Mouse (Mus musculus): ENCODE measurements at regions not wholly inside any gene's neighbourhood (a gene's known extent, or its start where the extent isn't known, plus 50 kb on each side); places are given as distances from the start of the nearest gene placed in this dataset.

DNA sequence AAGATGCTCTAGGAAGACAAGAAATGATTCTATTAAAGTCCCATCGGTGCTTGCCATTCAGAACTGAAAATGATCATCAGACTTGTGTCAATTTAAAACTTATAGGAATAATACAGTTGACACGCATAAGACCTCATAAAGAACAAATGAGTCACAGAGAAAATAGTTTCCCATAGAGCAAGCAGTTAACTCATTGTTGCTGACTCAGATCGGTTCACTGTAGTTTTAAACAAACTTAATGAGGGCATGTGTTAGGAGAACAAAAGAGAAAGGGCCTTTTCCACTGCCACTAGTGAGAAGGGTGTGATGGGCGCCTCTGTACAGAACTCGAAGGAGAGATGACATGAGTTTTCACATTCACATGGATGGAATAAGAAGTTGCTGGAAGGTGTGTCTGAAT is 118.3 kb upstream of the Ifne start:
- Histone ChIP-seq H3K9me3 (ENCODE audit: control insufficient read depth, low read length) (no peaks in the 10 kb centered on the region), H3K9ac (ENCODE audit: low read depth, low read length) (no peak overlapping the region), H3K4me1 (ENCODE audit: control insufficient read depth, insufficient read depth, low read length) (no peaks in the 10 kb centered on the region), H3K4me3 (ENCODE audit: low read depth, low read length) (no peak overlapping the region), H3K4me2 (ENCODE audit: low read depth, low read length) (no peak overlapping the region), H3K27me3 (replicated peaks; ENCODE audit: control insufficient read depth, insufficient read depth, low read length) (no peaks in the 10 kb centered on the region), H3K27ac (replicated peaks; ENCODE audit: low read depth, low read length) (no peak overlapping the region), H3K36me3 (ENCODE audit: control insufficient read depth, insufficient read depth, low read length) (no peaks in the 10 kb centered on the region)
- 82% methylated on average over 5 of the region's 5 CpGs for WGBS
- DNase-seq (ENCODE audit: low spot score) (no peak), ATAC-seq (ENCODE audit: low read depth) (no peak)

DNA sequence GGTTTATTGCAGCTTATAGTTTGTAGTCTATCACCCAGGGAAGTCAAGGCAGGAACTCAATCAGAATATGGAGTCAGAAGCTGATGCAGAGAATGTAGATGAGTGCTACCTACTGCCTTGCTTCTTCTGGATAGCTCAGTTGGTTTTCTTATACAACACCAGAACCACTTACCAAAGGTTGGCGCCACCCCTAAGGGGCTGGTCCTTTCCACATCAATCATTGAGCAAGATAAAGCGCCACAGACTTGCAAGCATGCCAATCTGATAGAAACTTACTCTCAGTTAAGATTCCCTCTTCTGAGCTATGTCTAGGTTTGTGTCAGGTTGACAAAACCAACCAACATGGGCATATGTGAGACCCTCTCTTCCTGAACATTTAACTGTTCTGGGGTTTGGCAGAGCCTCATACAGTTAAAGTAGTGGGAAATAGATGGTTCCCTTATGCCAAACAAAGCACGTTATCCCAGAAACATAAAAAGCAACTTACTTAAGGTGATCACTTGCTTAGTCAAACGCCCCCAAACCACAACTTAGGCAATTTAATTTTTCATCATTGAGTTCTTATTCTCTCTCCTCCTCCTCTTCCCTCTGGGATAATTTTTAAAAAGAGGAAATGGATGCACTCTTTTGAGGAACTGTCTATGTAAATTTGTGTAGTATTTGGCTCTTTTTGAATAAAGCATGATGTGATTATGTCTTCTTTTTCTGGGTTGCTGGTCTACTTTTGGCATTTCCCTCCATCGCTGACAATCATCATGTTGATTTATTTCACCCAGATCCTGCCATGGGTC is 115.3 kb upstream of the Ifne start:
- no peaks in the 10 kb centered on the region for H3K27me3 ChIP-seq (replicated peaks; ENCODE audit: control insufficient read depth, insufficient read depth, low read length)
- WGBS, result 74% methylated on average over 5 of the region's 5 CpGs
- no peak for ATAC-seq (ENCODE audit: low read depth)

DNA sequence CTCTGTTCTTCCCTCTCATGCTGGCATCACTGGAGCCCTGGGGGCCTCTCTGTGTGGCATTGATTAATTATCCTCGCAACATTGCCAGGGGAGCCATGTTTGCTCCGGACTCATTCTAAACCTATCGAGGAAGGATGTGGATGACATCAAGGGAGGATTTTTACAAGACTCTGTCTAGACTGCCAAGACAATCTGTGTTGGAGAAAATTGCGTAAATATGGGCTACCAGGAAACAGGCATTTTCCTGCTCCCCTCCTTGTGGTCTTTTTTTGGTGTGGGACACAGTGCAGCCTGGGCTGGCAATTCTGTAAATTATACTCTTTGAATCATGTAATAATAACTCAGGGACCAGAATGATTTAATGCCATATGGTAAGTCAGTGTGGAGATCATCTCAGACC is 114.5 kb upstream of the Ifne start:
- DNase-seq (ENCODE audit: low spot score), result peak; percentile 34
- WGBS, result 58% methylated on average over 4 of the region's 4 CpGs
- H3K27ac ChIP-seq (replicated peaks; ENCODE audit: low read depth, low read length), result no peak overlapping the region
- no peak for ATAC-seq (ENCODE audit: low read depth)
- H3K4me2 ChIP-seq (ENCODE audit: low read depth, low read length), result no peak overlapping the region
- H3K9me3 ChIP-seq (ENCODE audit: control insufficient read depth, low read length), result no peaks in the 10 kb centered on the region
- H3K4me1 ChIP-seq (ENCODE audit: control insufficient read depth, insufficient read depth, low read length), result no peaks in the 10 kb centered on the region
- H3K4me3 ChIP-seq (ENCODE audit: low read depth, low read length), result no peak overlapping the region
- H3K36me3 ChIP-seq (ENCODE audit: control insufficient read depth, insufficient read depth, low read length), result no peaks in the 10 kb centered on the region
- no peak overlapping the region for H3K9ac ChIP-seq (ENCODE audit: low read depth, low read length)
- no peaks in the 10 kb centered on the region for H3K27me3 ChIP-seq (replicated peaks; ENCODE audit: control insufficient read depth, insufficient read depth, low read length)

More for the DNA sequence above, 115.3 kb upstream of the Ifne start:
- H3K4me3 ChIP-seq (ENCODE audit: low read depth, low read length), result no peak overlapping the region
- no peak overlapping the region for H3K4me2 ChIP-seq (ENCODE audit: low read depth, low read length)
- H3K9ac ChIP-seq (ENCODE audit: low read depth, low read length), result no peak overlapping the region
- no peak for DNase-seq (ENCODE audit: low spot score)
- no peaks in the 10 kb centered on the region for H3K36me3 ChIP-seq (ENCODE audit: control insufficient read depth, insufficient read depth, low read length)
- H3K27ac ChIP-seq (replicated peaks; ENCODE audit: low read depth, low read length), result no peak overlapping the region
- H3K9me3 ChIP-seq (ENCODE audit: control insufficient read depth, low read length), result no peaks in the 10 kb centered on the region
- H3K4me1 ChIP-seq (ENCODE audit: control insufficient read depth, insufficient read depth, low read length), result no peaks in the 10 kb centered on the region

DNA sequence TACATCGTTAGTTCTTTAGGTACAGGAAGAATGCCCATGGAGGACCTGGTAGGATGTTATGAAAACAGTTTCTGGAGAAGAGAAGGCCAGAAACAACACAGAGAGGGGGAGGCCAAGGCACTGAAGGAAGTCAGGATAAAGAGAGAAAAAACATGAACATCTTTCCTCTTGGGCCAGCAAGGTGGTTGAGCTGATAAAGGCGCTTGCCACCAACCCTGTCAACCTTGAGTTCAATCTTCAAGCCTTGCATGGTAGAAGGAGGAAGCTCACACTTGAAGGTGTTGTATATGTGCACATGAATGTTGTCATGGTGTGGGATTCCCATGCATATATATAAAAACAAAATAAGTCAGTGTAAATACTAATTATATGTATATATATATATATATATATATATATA is 112.5 kb upstream of the Ifne start:
- ATAC-seq (ENCODE audit: low read depth), result no peak
- H3K4me2 ChIP-seq (ENCODE audit: low read depth, low read length), result no peak overlapping the region
- 88% methylated on average over 2 of the region's 2 CpGs for WGBS

DNA sequence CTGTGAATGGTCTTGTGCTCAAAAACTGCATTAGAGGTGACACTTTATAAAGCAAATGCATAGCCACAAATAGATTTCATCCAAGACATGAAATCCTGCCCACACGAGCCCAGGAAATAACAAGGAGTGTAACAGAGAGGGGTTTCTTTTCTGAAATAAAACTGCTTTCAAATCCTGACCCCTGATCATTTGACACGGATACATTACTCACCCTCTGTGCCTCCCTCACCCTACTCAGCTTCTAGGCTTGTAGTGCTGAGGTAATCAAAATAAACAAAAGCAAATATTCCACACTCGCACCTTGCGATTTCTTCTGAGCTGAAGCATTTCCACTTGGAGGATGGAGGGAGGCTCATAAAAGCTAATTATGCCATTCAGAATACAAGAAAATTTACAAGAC is 108.4 kb upstream of the Ifne start:
- Histone ChIP-seq H3K9me3 (ENCODE audit: control insufficient read depth, low read length) (no peaks in the 10 kb centered on the region), H3K4me2 (ENCODE audit: low read depth, low read length) (no peak overlapping the region), H3K36me3 (ENCODE audit: control insufficient read depth, insufficient read depth, low read length) (no peaks in the 10 kb centered on the region), H3K4me3 (ENCODE audit: low read depth, low read length) (no peak overlapping the region), H3K4me1 (ENCODE audit: control insufficient read depth, insufficient read depth, low read length) (no peaks in the 10 kb centered on the region), H3K27me3 (replicated peaks; ENCODE audit: control insufficient read depth, insufficient read depth, low read length) (no peaks in the 10 kb centered on the region), H3K9ac (ENCODE audit: low read depth, low read length) (no peak overlapping the region), H3K27ac (replicated peaks; ENCODE audit: low read depth, low read length) (no peak overlapping the region)
- WGBS, result 39% methylated on average over 4 of the region's 4 CpGs
- DNase-seq (ENCODE audit: low spot score), result peak; percentile 4
- ATAC-seq (ENCODE audit: low read depth), result peak; percentile 41; the same call in 1 of the 2 replicates

More for the DNA sequence above, 112.5 kb upstream of the Ifne start:
- H3K36me3 ChIP-seq (ENCODE audit: control insufficient read depth, insufficient read depth, low read length), result no peaks in the 10 kb centered on the region
- no peaks in the 10 kb centered on the region for H3K9me3 ChIP-seq (ENCODE audit: control insufficient read depth, low read length)
- H3K4me1 ChIP-seq (ENCODE audit: control insufficient read depth, insufficient read depth, low read length), result no peaks in the 10 kb centered on the region
- no peaks in the 10 kb centered on the region for H3K27me3 ChIP-seq (replicated peaks; ENCODE audit: control insufficient read depth, insufficient read depth, low read length)
- H3K4me3 ChIP-seq (ENCODE audit: low read depth, low read length), result no peak overlapping the region
- DNase-seq (ENCODE audit: low spot score), result no peak
- no peak overlapping the region for H3K27ac ChIP-seq (replicated peaks; ENCODE audit: low read depth, low read length)
- H3K9ac ChIP-seq (ENCODE audit: low read depth, low read length), result no peak overlapping the region

DNA sequence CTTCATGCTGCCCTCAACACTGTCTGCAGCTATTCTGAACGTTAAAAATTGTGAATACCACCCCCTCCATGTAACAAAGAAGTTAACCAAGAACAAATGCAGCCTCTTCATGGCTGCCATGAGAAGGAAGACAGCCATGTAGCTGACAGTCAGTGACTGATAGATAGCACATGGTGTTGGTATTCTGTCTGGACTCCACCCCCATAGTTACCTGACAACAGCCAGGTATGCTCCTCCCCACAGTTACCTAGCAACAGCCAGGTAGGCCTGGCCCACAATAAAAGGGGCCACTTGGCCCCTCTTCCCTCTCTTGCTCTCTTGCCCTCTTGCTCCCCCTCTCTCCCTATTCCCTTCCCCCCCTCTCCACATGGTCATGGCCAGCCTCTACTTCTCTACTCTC is 107.1 kb upstream of the Ifne start:
- Histone ChIP-seq H3K9ac (ENCODE audit: low read depth, low read length) (no peak overlapping the region), H3K9me3 (ENCODE audit: control insufficient read depth, low read length) (no peaks in the 10 kb centered on the region), H3K36me3 (ENCODE audit: control insufficient read depth, insufficient read depth, low read length) (no peaks in the 10 kb centered on the region), H3K27ac (replicated peaks; ENCODE audit: low read depth, low read length) (no peak overlapping the region), H3K4me2 (ENCODE audit: low read depth, low read length) (no peak overlapping the region), H3K27me3 (replicated peaks; ENCODE audit: control insufficient read depth, insufficient read depth, low read length) (no peaks in the 10 kb centered on the region), H3K4me3 (ENCODE audit: low read depth, low read length) (no peak overlapping the region), H3K4me1 (ENCODE audit: control insufficient read depth, insufficient read depth, low read length) (no peaks in the 10 kb centered on the region)
- ATAC-seq (ENCODE audit: low read depth), result no peak
- DNase-seq (ENCODE audit: low spot score), result no peak
- WGBS, result 54% methylated on average over 1 of the region's 1 CpGs

DNA sequence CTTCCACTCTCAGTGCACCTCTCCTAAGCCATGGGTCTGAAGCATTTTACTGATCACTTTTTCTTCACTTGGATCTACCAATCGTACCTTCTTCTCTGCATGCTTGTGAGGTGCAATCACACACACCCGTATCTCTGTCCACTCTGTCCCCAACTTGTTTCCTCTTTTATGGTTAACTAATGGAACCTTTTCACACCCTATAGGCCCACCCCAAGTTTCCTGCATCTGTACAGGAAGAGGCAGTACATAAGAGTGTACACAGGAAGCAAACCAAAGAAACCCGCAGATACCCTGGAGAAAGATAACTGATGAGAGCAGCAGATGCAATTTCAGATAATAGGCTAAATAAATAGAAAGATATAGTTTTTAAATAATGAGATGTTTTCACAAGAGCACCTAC is 102.5 kb upstream of the Ifne start:
- Histone ChIP-seq H3K4me3 (ENCODE audit: low read depth, low read length) (no peak overlapping the region), H3K27me3 (replicated peaks; ENCODE audit: control insufficient read depth, insufficient read depth, low read length) (no peaks in the 10 kb centered on the region), H3K36me3 (ENCODE audit: control insufficient read depth, insufficient read depth, low read length) (no peaks in the 10 kb centered on the region), H3K4me2 (ENCODE audit: low read depth, low read length) (no peak overlapping the region), H3K9ac (ENCODE audit: low read depth, low read length) (no peak overlapping the region), H3K9me3 (ENCODE audit: control insufficient read depth, low read length) (no peaks in the 10 kb centered on the region), H3K4me1 (ENCODE audit: control insufficient read depth, insufficient read depth, low read length) (no peaks in the 10 kb centered on the region), H3K27ac (replicated peaks; ENCODE audit: low read depth, low read length) (no peak overlapping the region)
- DNase-seq (ENCODE audit: low spot score) (no peak), ATAC-seq (ENCODE audit: low read depth) (no peak)
- WGBS, result 79% methylated on average over 3 of the region's 3 CpGs

DNA sequence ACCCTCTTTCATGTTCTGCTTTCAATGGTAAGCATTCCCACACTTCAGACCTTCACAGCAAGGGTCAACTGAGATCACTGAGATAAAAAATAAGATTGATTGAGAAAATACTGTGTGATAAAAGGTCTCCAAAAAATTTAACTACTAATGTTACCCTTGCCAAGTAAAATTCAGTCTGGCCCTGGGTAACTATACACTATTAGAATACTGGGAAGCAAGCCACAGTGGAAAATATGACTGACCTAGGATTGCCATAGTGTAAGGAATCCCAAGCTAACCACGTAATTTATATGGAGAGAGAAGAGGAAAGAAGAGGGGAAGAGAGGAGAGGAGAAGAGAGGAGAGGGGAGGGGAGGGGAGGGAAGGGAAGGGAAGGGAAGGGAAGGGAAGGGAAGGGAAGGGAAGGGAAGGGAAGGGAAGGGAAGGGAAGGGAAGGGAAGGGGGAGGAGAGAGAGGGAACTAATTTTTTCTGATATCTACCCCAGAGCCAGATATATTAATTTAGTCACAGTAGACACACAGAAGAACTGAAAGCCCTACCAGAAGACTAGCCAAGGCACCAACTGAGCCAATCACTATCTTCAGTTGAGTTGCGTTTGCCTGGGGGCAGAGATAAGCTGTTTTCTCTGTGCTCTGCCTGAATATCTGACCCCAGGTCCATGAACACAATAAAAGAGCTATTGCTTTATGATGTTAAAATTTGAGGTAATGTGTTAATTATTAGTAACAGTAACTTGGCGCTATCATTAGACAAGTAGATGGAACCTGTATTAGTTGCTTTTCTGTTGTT is 97.3 kb upstream of the Ifne start:
- Histone ChIP-seq H3K9me3 (ENCODE audit: control insufficient read depth, low read length) (no peaks in the 10 kb centered on the region), H3K4me3 (ENCODE audit: low read depth, low read length) (no peak overlapping the region), H3K9ac (ENCODE audit: low read depth, low read length) (no peak overlapping the region), H3K4me1 (ENCODE audit: control insufficient read depth, insufficient read depth, low read length) (no peaks in the 10 kb centered on the region), H3K27ac (replicated peaks; ENCODE audit: low read depth, low read length) (no peak overlapping the region), H3K4me2 (ENCODE audit: low read depth, low read length) (no peak overlapping the region), H3K27me3 (replicated peaks; ENCODE audit: control insufficient read depth, insufficient read depth, low read length) (no peaks in the 10 kb centered on the region), H3K36me3 (ENCODE audit: control insufficient read depth, insufficient read depth, low read length) (no peaks in the 10 kb centered on the region)
- peak; percentile 66 for DNase-seq (ENCODE audit: low spot score)
- no peak for ATAC-seq (ENCODE audit: low read depth)
- 67% methylated on average over 3 of the region's 3 CpGs for WGBS

All from embryonic facial prominence, embryonic 14.5 days (tissue).